Mouse (Mus musculus): ENCODE data around the gene Vps36. TPM values are rescaled to one million over a fixed set of nuclear protein-coding genes. Genes with fewer than 3 reads are reported as not detected.

Vps36 gene
- total RNA-seq (2014; rRNA removed; ENCODE audit: low replicate concordance) (14.0 and 18.1 TPM in 2 replicates), polyA plus RNA-seq (2015; fragmentation: Nextera tagmentation; extraction: Ambion mirVana) (19.5 and 20.9 TPM in 2 replicates)

GRCm38 (mm10) chr8:22192660-22193431 is at the start of gene Vps36:
Gene Vps36 (plus strand): TSS chr8:22192809.
- WGBS: under 1% methylated on average over 67 of the region's 73 CpGs
- peaks cover 5% of the 10 kb centered on the region; the same call in 1 of the 2 replicates for H3K4me1 ChIP-seq (ENCODE audit: control insufficient read depth, insufficient read depth)

DNA sequence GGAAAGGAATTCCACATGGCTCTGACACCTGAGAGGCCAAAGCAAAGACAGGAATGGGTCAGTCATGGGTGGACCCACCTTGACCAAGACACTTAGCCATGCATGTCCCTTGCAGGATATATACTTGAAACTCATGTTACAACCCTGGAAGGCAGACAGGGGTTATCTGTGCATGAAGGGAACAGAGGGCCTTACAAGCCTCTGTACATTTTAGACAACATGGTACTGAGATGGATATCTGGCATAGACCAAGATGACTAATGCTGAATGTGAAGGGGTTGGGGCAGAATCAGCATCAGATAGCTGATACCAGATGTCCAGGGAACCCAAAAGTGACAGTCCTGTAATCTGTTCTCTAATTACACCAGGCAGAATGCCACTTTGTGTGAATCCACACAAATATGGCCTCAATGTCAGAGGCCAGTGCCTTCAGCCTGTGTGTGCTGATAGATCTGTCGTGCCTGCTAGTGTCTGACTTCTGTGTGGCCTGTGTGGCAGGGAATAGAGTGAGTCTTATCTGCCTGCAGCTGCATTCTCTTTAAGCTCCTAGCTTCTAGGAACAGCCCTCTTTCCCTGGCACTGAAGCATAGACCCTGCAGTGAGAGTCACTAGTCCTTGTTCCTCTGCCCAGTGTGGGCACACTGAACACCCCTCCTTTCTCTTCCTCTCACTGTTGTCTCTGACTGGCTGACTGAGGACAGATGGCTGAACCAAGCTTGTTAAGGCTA is 48.7 kb upstream of the Vps36 start:
- H3K9ac ChIP-seq (replicated peaks; ENCODE audit: low read depth, low read length): no peak overlapping the region
- H3K4me2 ChIP-seq (ENCODE audit: low read depth, low read length): no peak overlapping the region
- peak overlapping the region; percentile 55 for H3K27ac ChIP-seq (ENCODE audit: low read depth)
- TF ChIP-seq EP300 (IDR thresholded peaks at IDR 0.05; ENCODE audit: low read depth) (no peak), CTCF (IDR thresholded peaks at IDR 0.05; ENCODE audit: low read depth) (no peak)
- ATAC-seq (ENCODE audit: insufficient read depth, low read depth) (peak; percentile 67), DNase-seq (ENCODE audit: low spot score) (peak; percentile 12)
- no peak overlapping the region for H3K4me3 ChIP-seq (ENCODE audit: low read depth, low read length)
- H3K36me3 ChIP-seq (replicated peaks; ENCODE audit: control insufficient read depth, insufficient read depth, low read length): peaks cover 24% of the 10 kb centered on the region
- H3K4me1 ChIP-seq (ENCODE audit: control insufficient read depth, insufficient read depth): no peaks in the 10 kb centered on the region; the same call in 1 of the 2 replicates
- WGBS: 35% methylated on average over 1 of the region's 1 CpGs
- H3K9me3 ChIP-seq (replicated peaks; ENCODE audit: control insufficient read depth, low read length): no peaks in the 10 kb centered on the region
- H3K27me3 ChIP-seq (ENCODE audit: control insufficient read depth, insufficient read depth, low read length): no peaks in the 10 kb centered on the region

More at GRCm38 (mm10) chr8:22192660-22193431, at the start of gene Vps36:
- DNase-seq (ENCODE audit: low spot score) (peak; percentile 86), ATAC-seq (ENCODE audit: insufficient read depth, low read depth) (peak; percentile 96)
- peak within 1 kb of the TSS; percentile 73 for H3K9ac ChIP-seq (replicated peaks; ENCODE audit: low read depth, low read length)
- H3K4me2 ChIP-seq (ENCODE audit: low read depth, low read length): peak within 1 kb of the TSS; percentile 62
- 0 out of 2 replicates have a peak, but pooled peaks cover 3% of the 10 kb centered on the region for H3K36me3 ChIP-seq (replicated peaks; ENCODE audit: control insufficient read depth, insufficient read depth, low read length)
- no peaks in the 10 kb centered on the region for H3K9me3 ChIP-seq (replicated peaks; ENCODE audit: control insufficient read depth, low read length)
- H3K27me3 ChIP-seq (ENCODE audit: control insufficient read depth, insufficient read depth, low read length): no peaks in the 10 kb centered on the region
- H3K27ac ChIP-seq (ENCODE audit: low read depth): peak within 1 kb of the TSS; percentile 99
- TF ChIP-seq EP300 (IDR thresholded peaks at IDR 0.05; ENCODE audit: low read depth) (no peak), CTCF (IDR thresholded peaks at IDR 0.05; ENCODE audit: low read depth) (peak; percentile 80)
- peak within 1 kb of the TSS; percentile 67 for H3K4me3 ChIP-seq (ENCODE audit: low read depth, low read length)

DNA sequence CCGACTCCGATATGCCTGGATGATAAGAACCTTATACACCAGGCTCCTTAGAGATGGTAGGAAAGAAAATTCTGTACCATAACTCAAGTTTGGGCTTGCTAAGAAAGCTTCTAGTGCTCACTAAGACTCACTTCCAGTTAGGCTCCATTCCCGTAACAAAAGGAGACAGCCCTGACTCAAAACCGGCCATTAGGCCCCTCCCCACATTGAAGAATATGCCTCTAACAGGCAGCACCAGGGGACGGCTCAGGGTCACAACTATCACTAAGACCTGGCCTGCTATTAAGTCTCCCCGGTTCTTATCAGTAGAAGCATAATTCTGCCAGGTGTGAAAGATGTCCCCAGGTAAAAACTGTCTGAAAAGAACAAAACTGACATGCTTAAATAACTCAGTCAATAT is 46.8 kb upstream of the Vps36 start:
- no peak for DNase-seq (ENCODE audit: low spot score)
- WGBS: 73% methylated on average over 6 of the region's 6 CpGs
- no peak for TF ChIP-seq CTCF (IDR thresholded peaks at IDR 0.05; ENCODE audit: low read depth)
- no peak for TF ChIP-seq EP300 (IDR thresholded peaks at IDR 0.05; ENCODE audit: low read depth)
- Histone ChIP-seq H3K36me3 (replicated peaks; ENCODE audit: control insufficient read depth, insufficient read depth, low read length) (peaks cover 24% of the 10 kb centered on the region), H3K27me3 (ENCODE audit: control insufficient read depth, insufficient read depth, low read length) (no peaks in the 10 kb centered on the region), H3K4me3 (ENCODE audit: low read depth, low read length) (no peak overlapping the region), H3K4me1 (ENCODE audit: control insufficient read depth, insufficient read depth) (no peaks in the 10 kb centered on the region; the same call in 1 of the 2 replicates), H3K9ac (replicated peaks; ENCODE audit: low read depth, low read length) (no peak overlapping the region), H3K27ac (ENCODE audit: low read depth) (no peak overlapping the region), H3K9me3 (replicated peaks; ENCODE audit: control insufficient read depth, low read length) (no peaks in the 10 kb centered on the region), H3K4me2 (ENCODE audit: low read depth, low read length) (no peak overlapping the region)
- no peak for ATAC-seq (ENCODE audit: insufficient read depth, low read depth)

DNA sequence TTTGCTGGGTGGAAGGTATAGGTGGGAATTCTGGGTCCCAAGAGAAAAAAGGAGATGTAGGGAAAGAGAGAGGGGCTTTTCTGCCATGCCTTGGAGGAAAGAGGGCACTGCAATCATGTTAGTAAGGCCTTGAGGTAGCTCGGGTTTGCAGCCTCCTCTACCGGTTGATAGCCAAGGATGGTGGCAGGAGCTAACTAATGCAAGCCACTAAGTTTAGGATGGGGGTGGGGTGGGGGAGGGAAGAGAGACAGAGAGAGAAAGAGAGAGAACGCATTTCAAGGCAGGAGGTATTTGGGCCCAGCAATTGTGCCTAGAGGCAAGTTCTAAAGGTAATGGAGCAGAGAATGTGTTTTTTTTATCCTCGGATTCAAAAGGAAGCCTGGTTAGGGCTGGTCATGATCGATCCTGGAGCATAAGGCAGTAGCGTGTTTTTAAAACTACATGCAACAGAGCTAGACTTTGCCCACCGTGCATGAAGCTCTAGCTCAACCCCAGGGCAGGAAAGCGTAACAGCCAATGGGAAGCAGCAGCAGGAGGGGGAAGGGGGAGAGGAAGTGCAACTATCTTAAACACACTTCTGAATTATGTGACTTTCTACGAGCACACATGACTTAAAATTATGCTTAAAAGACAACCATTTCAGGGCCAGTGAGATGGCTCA is 44.8 kb upstream of the Vps36 start:
- Histone ChIP-seq H3K4me2 (ENCODE audit: low read depth, low read length) (no peak overlapping the region), H3K4me1 (ENCODE audit: control insufficient read depth, insufficient read depth) (no peaks in the 10 kb centered on the region; the same call in 1 of the 2 replicates), H3K4me3 (ENCODE audit: low read depth, low read length) (no peak overlapping the region), H3K27ac (ENCODE audit: low read depth) (no peak overlapping the region), H3K27me3 (ENCODE audit: control insufficient read depth, insufficient read depth, low read length) (no peaks in the 10 kb centered on the region), H3K9ac (replicated peaks; ENCODE audit: low read depth, low read length) (no peak overlapping the region), H3K9me3 (replicated peaks; ENCODE audit: control insufficient read depth, low read length) (no peaks in the 10 kb centered on the region), H3K36me3 (replicated peaks; ENCODE audit: control insufficient read depth, insufficient read depth, low read length) (peaks cover 24% of the 10 kb centered on the region)
- TF ChIP-seq CTCF (IDR thresholded peaks at IDR 0.05; ENCODE audit: low read depth) (no peak), EP300 (IDR thresholded peaks at IDR 0.05; ENCODE audit: low read depth) (no peak)
- DNase-seq (ENCODE audit: low spot score): no peak
- WGBS: 83% methylated on average over 9 of the region's 9 CpGs
- no peak for ATAC-seq (ENCODE audit: insufficient read depth, low read depth)

GRCm38 (mm10) chr8:22148367-22148740 is 44.3 kb upstream of the Vps36 start:
- TF ChIP-seq CTCF (IDR thresholded peaks at IDR 0.05; ENCODE audit: low read depth): no peak
- TF ChIP-seq EP300 (IDR thresholded peaks at IDR 0.05; ENCODE audit: low read depth): no peak
- H3K36me3 ChIP-seq (replicated peaks; ENCODE audit: control insufficient read depth, insufficient read depth, low read length): peaks cover 22% of the 10 kb centered on the region
- no peaks in the 10 kb centered on the region for H3K9me3 ChIP-seq (replicated peaks; ENCODE audit: control insufficient read depth, low read length)
- no peak overlapping the region for H3K9ac ChIP-seq (replicated peaks; ENCODE audit: low read depth, low read length)
- no peaks in the 10 kb centered on the region for H3K27me3 ChIP-seq (ENCODE audit: control insufficient read depth, insufficient read depth, low read length)
- H3K4me3 ChIP-seq (ENCODE audit: low read depth, low read length): no peak overlapping the region
- H3K27ac ChIP-seq (ENCODE audit: low read depth): no peak overlapping the region
- DNase-seq (ENCODE audit: low spot score): no peak
- H3K4me2 ChIP-seq (ENCODE audit: low read depth, low read length): no peak overlapping the region
- 88% methylated on average over 7 of the region's 7 CpGs for WGBS
- no peak for ATAC-seq (ENCODE audit: insufficient read depth, low read depth)
- no peaks in the 10 kb centered on the region; the same call in 1 of the 2 replicates for H3K4me1 ChIP-seq (ENCODE audit: control insufficient read depth, insufficient read depth)
